Mouse (Mus musculus) adrenal gland, postnatal 14 days (tissue): ENCODE results near the gene Olfr1387. TPM values are rescaled to one million over a fixed set of nuclear protein-coding genes. Genes with fewer than 3 reads are reported as not detected.
A peak's percentile ranks its signal among the peaks of the same experiment; 100 is the strongest.
"Not testable (repeated sequence)": the region's sequence is repeated elsewhere in the genome, so short reads cannot be mapped to it uniquely, and the experiment has no call there.

Experiments used
- DNase-seq: peaks from one replicate; pipeline ENCODE4 v3.0.0; 2021; ENCODE audit warnings: mixed read lengths
- long read RNA-seq, 2 experiments: library from polyadenylated mRNA; stranded (forward); transcript quantifications; one replicate each; pipeline ENCODE4 v2.0.0; 2021
- total RNA-seq: library from RNA; stranded (reverse); gene quantifications from 2 replicates; pipeline ENCODE4 v1.2.3, GENCODE M21; 2021

The Olfr1387 gene
- not detected in 2 replicates for total RNA-seq
- long read RNA-seq, experiment 1 = 0 reads
- long read RNA-seq, experiment 2 = 0 reads

GRCm38 (mm10) chr11:49455043-49455442 is at the start of gene Olfr1387:
Gene Olfr1387 (plus strand): TSS chr11:49455343.
- DNase-seq = no peak

- no peak for DNase-seq
Observed at GRCm38 (mm10) chr11:49406784-49407183, 48.4 kb upstream of the Olfr1387 start.

GRCm38 (mm10) chr11:49410540-49410939 is 44.6 kb upstream of the Olfr1387 start:
- DNase-seq = peak; percentile 11

- DNase-seq = no peak
Observed at GRCm38 (mm10) chr11:49422767-49423166, 32.4 kb upstream of the Olfr1387 start, which contains the start of gene Olfr1389. Gene Olfr1389 (plus strand): TSS chr11:49423067.

GRCm38 (mm10) chr11:49425257-49425927 is 29.8 kb upstream of the Olfr1387 start:
- no peak for DNase-seq

GRCm38 (mm10) chr11:49429641-49430040 is 25.5 kb upstream of the Olfr1387 start:
- peak; percentile 8 for DNase-seq

- DNase-seq = peak; percentile 21
Observed at GRCm38 (mm10) chr11:49436411-49436810, 18.7 kb upstream of the Olfr1387 start, which contains the start of gene Olfr1388. Gene Olfr1388 (plus strand): TSS chr11:49436624.

- DNase-seq = not testable (repeated sequence)
Observed at GRCm38 (mm10) chr11:49464746-49465145, 9.6 kb downstream of the Olfr1387 start, which contains the start of gene Olfr1386. Gene Olfr1386 (plus strand): TSS chr11:49465046.

- no peak for DNase-seq
Observed at GRCm38 (mm10) chr11:49485973-49486372, 30.8 kb downstream of the Olfr1387 start.

- not testable (repeated sequence) for DNase-seq
Observed at GRCm38 (mm10) chr11:49488770-49489169, 33.6 kb downstream of the Olfr1387 start, which contains the start of gene Olfr1385. Gene Olfr1385 (plus strand): TSS chr11:49489070.

Other genes with a start within 250 kb of the Olfr1387 start
- 95.9 and 96.7 TPM in 2 replicates for gene Mgat1, start 211.2 kb upstream of the Olfr1387 start, total RNA-seq
- gene Olfr1393, start 177.0 kb upstream of the Olfr1387 start, total RNA-seq = not detected in 2 replicates
- not detected in 2 replicates for gene Olfr1392, start 170.1 kb upstream of the Olfr1387 start, total RNA-seq
- not detected in 2 replicates for gene Olfr10, start 150.6 kb upstream of the Olfr1387 start, total RNA-seq
- not detected in 2 replicates for gene Olfr1391, start 132.6 kb upstream of the Olfr1387 start, total RNA-seq
- gene Olfr1390, start 120.2 kb upstream of the Olfr1387 start, total RNA-seq = not detected in 2 replicates
- not detected in 2 replicates for gene Olfr1389, start 32.3 kb upstream of the Olfr1387 start, total RNA-seq
- 0.15 and 0.19 TPM in 2 replicates for gene Olfr1388, start 18.7 kb upstream of the Olfr1387 start, total RNA-seq
- not detected in 2 replicates for gene Olfr1386, start 9.7 kb downstream of the Olfr1387 start, total RNA-seq
- gene Olfr1385, start 33.7 kb downstream of the Olfr1387 start, total RNA-seq = not detected in 2 replicates
- gene Olfr1384, start 51.4 kb downstream of the Olfr1387 start, total RNA-seq = not detected in 2 replicates
- gene Olfr1383, start 64.3 kb downstream of the Olfr1387 start, total RNA-seq = 0.53 and 0.93 TPM in 2 replicates
- not detected in 2 replicates for gene Olfr1382, start 72.9 kb downstream of the Olfr1387 start, total RNA-seq
- not detected in 2 replicates for gene Olfr1381, start 88.1 kb downstream of the Olfr1387 start, total RNA-seq
- gene Olfr1380, start 101.5 kb downstream of the Olfr1387 start, total RNA-seq = not detected in 2 replicates
- 17.5 and 18.4 TPM in 2 replicates for gene Flt4, start 153.9 kb downstream of the Olfr1387 start, total RNA-seq
- gene Scgb3a1, start 208.3 kb downstream of the Olfr1387 start, total RNA-seq = not detected in 2 replicates